Mouse (Mus musculus) A20 (cell line): ENCODE data around the gene Mat2a.
"Not testable (repeated sequence)": the region's sequence is repeated elsewhere in the genome, so short reads cannot be mapped to it uniquely, and the experiment has no call there.

Experiments
- DNase-seq: peaks from one replicate; pipeline ENCODE4 v3.0.0-alpha.2; 2011; ENCODE audit warnings: low read depth, low spot score

The Mat2a gene

GRCm38 (mm10) chr6:72456567-72456966 lies 17.2 kb upstream of the Mat2a start:
- DNase-seq: no peak

DNA sequence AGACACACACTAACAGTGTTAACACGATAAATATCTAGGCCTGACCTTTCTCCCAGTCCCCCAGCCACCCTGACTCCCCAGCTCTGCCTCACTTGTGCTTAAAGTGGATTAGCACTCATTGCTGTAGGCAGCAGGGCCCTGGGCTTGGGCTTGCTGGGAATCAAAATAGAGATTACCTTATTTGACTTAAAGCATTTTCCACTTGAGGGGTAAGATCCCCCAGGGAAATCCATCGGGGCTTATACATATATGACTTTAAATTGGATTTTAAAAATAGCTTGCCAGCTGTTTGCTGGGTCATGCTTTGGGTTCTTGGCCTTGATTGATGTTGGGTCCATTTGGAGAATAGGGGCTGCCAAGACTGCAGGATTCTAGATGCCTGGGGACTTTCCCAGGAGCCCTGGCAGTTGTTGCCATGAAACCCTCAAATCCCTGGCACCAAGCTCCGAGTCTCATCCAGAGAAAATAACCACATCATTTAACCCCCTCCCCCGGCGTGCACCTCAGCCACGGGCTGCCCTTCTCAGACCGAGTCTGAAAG lies 15.5 kb upstream of the Mat2a start:
- DNase-seq: no peak

GRCm38 (mm10) chr6:72454072-72454746 lies 14.9 kb upstream of the Mat2a start:
- no peak for DNase-seq

DNA sequence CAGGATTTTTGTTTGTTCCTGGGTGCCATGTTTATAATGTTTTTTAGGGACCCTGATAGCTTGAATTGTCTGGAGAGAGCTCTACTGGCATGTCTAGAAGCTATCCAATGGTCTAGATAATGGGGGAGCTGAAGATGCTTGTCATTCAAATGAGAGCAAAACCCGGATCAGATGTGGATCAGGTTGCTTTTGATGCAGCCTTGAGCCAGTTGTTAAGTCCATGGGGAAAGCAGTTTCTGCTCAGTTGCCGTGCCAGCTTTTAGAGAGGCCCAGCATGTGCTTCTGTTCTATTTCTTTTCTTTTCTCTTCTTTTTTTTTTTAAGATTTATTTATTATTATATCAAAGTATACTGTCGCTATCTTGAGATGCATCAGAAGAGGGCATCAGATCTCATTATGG lies 14.2 kb upstream of the Mat2a start:
- DNase-seq: no peak

- DNase-seq: no peak
Measured at GRCm38 (mm10) chr6:72452329-72452728, 13.0 kb upstream of the Mat2a start.

DNA sequence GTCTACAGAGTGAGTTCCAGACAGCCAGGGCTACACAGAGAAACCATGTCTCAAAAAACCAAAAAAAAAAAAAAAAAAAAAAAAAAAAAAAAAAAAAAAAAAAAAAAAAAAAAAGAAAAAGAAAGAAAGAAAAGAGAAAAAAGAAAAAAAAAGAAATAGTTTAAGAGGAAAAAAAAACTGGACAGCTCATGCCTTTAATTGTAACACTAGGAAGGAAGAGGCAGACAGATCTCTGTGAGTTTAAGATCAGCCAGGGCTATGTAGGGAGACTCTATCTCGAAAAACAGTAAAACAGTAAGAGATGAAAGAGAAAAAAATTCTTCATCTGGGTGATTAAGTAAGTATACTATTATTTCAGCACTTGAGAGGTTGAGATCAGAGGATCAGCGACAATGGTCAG lies 12.4 kb upstream of the Mat2a start:
- DNase-seq: not testable (repeated sequence)

- no peak for DNase-seq
Measured at GRCm38 (mm10) chr6:72447487-72447886, 8.1 kb upstream of the Mat2a start.

DNA sequence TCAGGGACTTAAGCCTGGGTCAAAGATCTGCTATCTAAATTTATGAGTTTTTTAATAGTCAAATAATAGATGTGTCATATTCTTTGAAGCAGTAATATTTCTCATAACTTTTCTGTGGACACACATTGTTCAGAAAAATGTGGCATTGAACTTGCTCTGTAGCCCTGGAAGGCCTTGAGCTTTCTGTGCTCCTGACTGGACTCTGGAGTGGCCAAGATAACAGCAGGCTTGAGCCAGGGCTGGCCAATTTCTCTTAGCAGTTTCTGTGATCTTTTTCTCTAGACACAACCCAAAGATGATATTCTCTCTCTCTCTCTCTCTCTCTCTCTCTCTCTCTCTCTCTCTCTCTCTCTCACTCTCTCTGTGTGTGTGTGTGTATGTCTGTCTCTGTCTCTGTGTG lies 5.7 kb upstream of the Mat2a start:
- no peak for DNase-seq

GRCm38 (mm10) chr6:72442921-72443604 lies 3.7 kb upstream of the Mat2a start:
- no peak for DNase-seq

DNA sequence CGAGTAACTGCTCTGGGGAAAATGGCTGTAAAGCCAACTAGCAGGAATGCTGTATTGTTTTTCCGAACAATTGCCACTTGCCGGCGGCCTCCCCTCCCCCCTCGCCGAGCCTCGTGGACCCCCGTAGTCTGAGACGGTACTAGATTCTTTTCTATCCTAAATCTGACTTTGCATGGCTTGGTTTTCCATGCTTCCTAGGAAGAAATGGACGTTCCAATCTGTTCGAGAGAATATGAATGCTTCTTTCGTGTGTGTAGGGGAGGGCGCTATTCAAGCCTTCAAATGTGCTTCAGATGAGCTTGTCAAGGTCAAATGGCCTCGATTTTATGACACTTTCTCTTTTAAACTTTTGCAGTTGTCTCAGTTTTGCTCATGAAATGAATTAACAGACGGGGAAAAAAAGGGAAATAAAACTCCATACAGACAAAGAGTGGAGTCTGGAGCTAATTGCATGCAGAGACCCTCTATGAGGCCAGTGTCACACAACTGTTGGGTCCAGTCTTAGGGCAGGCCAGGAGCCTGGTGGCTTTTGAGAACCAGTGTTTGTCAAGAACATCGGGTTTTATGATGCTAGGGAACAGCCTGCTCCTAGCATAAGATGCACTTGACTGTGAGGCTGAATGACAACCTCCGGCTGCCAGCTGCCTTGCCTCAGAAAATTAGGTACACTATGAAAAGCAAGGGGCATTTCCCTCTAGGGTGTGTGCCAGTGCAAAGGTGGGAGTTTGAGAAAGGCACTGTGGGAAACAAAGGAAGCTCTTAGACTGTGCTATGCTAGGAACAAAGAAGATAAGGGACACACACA lies 1.0 kb upstream of the Mat2a start:
- DNase-seq: peak; percentile 54

- DNase-seq: peak; percentile 58
Measured at GRCm38 (mm10) chr6:72438862-72439354, 450 bp downstream of the Mat2a start.

GRCm38 (mm10) chr6:72438226-72438625 lies 1.1 kb downstream of the Mat2a start:
- DNase-seq: no peak

DNA sequence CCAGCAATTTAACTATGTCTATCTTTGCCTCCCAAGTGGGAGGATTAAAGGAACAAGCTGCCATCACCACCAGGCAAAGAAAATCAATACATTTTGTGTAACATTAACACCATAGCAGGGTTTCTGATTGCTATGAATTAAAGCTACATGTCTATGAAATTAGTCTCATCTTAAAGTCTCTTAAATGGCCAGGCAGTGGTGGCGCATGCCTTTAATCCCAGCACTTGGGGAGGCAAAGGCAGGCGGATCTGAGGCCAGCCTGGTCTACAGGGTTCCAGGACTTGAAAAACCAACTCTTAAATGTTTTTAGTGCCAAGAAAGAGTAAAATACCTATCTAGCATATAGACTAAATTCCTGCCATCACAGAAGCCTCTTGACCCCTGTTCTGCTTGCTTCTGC lies 7.2 kb downstream of the Mat2a start:
- no peak for DNase-seq

DNA sequence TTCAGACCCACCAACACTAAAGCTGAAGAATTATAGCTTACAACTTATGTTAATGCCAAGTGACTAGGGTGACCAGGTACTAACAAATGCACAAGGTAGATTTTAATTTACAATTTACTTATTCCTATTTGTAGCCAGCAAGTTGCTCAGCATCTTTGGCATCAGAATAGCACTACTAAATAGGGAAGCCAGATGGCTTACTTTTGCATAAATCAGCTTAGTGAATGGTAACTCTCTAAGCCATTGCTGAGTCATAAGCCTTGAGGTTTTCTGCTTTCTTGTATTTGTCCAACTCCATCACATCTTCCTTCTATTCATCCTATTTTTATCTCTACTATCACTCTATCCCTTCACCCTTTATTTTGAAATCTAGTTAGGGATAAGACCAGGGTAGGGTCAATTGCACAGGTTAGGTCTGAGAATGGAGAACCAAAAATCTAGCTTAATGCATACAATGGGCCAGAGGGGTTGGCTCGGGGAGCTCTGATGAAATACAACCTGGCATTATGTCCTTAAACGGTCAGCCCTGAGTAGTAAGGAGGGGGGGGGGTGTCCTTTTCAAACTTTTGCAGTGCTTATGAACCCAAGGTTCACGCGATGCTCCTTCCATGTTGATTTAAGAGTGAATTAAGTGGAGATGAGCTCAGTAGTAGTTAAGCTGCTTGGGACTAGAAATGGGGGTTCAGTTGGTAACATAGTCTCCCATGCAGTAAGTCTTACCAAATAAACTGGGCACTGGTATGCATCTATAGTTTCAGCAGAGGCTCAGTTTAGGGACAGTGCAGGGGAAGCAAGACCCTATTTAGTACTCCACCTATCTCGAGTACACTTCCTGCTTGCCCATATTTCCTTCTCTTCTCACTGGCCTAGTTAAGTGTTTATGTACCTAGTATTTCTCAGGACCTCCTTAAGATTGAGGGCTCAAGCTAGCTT lies 8.1 kb downstream of the Mat2a start:
- DNase-seq: no peak

GRCm38 (mm10) chr6:72429061-72429842 lies 10.1 kb downstream of the Mat2a start:
- DNase-seq: no peak

DNA sequence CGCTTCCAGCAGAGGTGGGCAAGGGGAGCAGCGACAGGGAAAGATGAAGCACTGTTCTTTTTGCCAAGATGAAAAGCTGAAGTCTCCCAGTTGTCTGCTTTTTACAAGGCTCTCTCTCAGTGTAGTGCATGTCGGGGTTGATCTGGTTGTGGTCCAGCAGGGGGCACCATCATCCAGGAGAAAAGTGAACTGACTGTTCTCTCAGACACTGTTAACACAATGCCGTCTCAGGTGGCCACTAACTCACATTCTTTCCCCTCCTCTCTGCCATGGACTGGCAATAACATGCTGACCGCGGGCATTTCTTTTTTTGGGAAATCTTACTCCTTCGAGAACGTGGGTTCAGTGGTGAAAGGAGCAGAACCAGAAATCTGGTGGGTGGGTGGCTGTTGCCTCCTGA lies 11.3 kb downstream of the Mat2a start:
- peak; percentile 54 for DNase-seq

GRCm38 (mm10) chr6:72425646-72426045 lies 13.7 kb downstream of the Mat2a start:
- DNase-seq: no peak

DNA sequence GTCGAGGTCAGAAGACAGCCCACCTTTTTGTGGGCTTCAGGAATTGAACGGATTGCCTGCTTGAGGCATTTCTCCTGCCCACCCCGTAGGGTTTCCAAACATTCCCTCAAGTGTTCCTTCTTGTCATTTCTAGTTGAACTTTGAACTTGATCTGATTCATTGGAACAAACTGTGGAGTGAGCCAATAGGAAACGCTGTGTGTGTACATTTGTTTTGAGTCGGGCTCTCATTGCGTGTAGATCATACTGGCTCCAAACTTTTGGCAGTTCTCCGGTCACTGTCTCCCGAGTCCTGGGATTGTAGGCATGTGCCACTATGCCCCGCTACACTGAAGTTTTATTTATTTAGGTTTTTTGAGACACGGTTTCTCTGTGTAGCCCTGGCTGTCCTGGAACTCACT lies 18.5 kb downstream of the Mat2a start:
- no peak for DNase-seq

GRCm38 (mm10) chr6:72419806-72420205 lies 19.6 kb downstream of the Mat2a start:
- DNase-seq: no peak

GRCm38 (mm10) chr6:72418279-72418678 lies 21.1 kb downstream of the Mat2a start:
- no peak for DNase-seq
